Mouse (Mus musculus) ES-E14 (cell line): ENCODE data around the gene Defb45.

Source experiments
- CHD2 ChIP-seq: IDR thresholded peaks from 2 replicates; pipeline ENCODE4 v1.6.1; 2014; ENCODE audit warnings: mild to moderate bottlenecking, low read depth, low read length, inconsistent platforms
- HCFC1 ChIP-seq: IDR thresholded peaks from 2 replicates; pipeline ENCODE4 v1.6.1; 2012; ENCODE audit warnings: low read length, inconsistent platforms, borderline replicate concordance; ENCODE audit not compliant: insufficient read depth
- ZC3H11A ChIP-seq: IDR thresholded peaks from 2 replicates; pipeline ENCODE4 v1.6.1; 2012; ENCODE audit warnings: low read depth, mild to moderate bottlenecking, inconsistent platforms, low read length, borderline replicate concordance
- ZNF384 ChIP-seq: IDR thresholded peaks from 2 replicates; pipeline ENCODE4 v1.6.1; 2012; ENCODE audit warnings: low read depth, low read length, inconsistent platforms

- TF ChIP-seq ZNF384: no peak
- no peak for TF ChIP-seq HCFC1
- TF ChIP-seq ZC3H11A: no peak
- TF ChIP-seq CHD2: no peak
Measured at GRCm38 (mm10) chr2:152600076-152600475, 877 bp upstream of the Defb45 start.
